Mouse (Mus musculus): ENCODE measurements around the gene Banp. TPM values are rescaled to one million over a fixed set of nuclear protein-coding genes. Genes with fewer than 3 reads are reported as not detected.

Banp gene
- polyA plus RNA-seq, 1 experiment from 2014 or later = 45.2 TPM

- TF ChIP-seq CTCF (IDR thresholded peaks at IDR 0.05) = no peak
- ChIA-PET CTCF (no interaction called here), POLR2A (no interaction called here)
- ATAC-seq (no peak), DNase-seq (ENCODE audit: low read depth, low spot score) (no peak)
- H3K27me3 ChIP-seq = no peaks in the 10 kb centered on the region
- in situ Hi-C loops (cut with MboI; ENCODE audit: low pct_unique_long_range_greater_than_20kb) = loop anchor here (5.0 kb wide), 2 partner anchors 66 to 156 kb away; no protein-coding TSS in a partner anchor
Observed at GRCm38 (mm10) chr8:121991611-121992010, 42.1 kb downstream of the Banp start.

GRCm38 (mm10) chr8:121992911-121993310 is 43.4 kb downstream of the Banp start:
- POLR2A ChIA-PET = interaction anchor here (0.8 kb wide), 1 partner anchor 139 kb away, joined by 3 read pairs; no protein-coding TSS in a partner anchor
- DNase-seq (ENCODE audit: low read depth, low spot score) = no peak
- CTCF ChIA-PET = interaction anchor here (0.7 to 1.2 kb wide), 2 partner anchors 28 to 170 kb away, joined by 3 read pairs; no protein-coding TSS in a partner anchor
- H3K27me3 ChIP-seq = no peaks in the 10 kb centered on the region
- no peak for TF ChIP-seq CTCF (IDR thresholded peaks at IDR 0.05)
- ATAC-seq = no peak
- in situ Hi-C loops (cut with MboI; ENCODE audit: low pct_unique_long_range_greater_than_20kb) = loop anchor here (5.0 kb wide), 2 partner anchors 64 to 154 kb away; no protein-coding TSS in a partner anchor

GRCm38 (mm10) chr8:121995112-121995511 is 45.6 kb downstream of the Banp start:
- no peak for TF ChIP-seq CTCF (IDR thresholded peaks at IDR 0.05)
- no peak for ATAC-seq
- POLR2A ChIA-PET = no interaction called here
- in situ Hi-C loops (cut with MboI; ENCODE audit: low pct_unique_long_range_greater_than_20kb) = no loop called here
- no peaks in the 10 kb centered on the region for H3K27me3 ChIP-seq
- CTCF ChIA-PET = no interaction called here
- DNase-seq (ENCODE audit: low read depth, low spot score) = no peak

- H3K27me3 ChIP-seq = no peaks in the 10 kb centered on the region
- DNase-seq (ENCODE audit: low read depth, low spot score) (no peak), ATAC-seq (no peak)
- in situ Hi-C loops (cut with MboI; ENCODE audit: low pct_unique_long_range_greater_than_20kb) = no loop called here
- CTCF ChIA-PET = no interaction called here
- POLR2A ChIA-PET = no interaction called here
- no peak for TF ChIP-seq CTCF (IDR thresholded peaks at IDR 0.05)
Observed at GRCm38 (mm10) chr8:121995895-121996294, 46.3 kb downstream of the Banp start.

- CTCF ChIA-PET = interaction anchor here (1.7 kb wide), 1 partner anchor 9 kb away, joined by 6 read pairs; no protein-coding TSS in a partner anchor
- in situ Hi-C loops (cut with MboI; ENCODE audit: low pct_unique_long_range_greater_than_20kb) = no loop called here
- no peak for ATAC-seq
- POLR2A ChIA-PET = interaction anchor here (0.8 to 1.2 kb wide), 2 partner anchors 18 to 260 kb away, joined by 3 read pairs; no protein-coding TSS in a partner anchor
- no peaks in the 10 kb centered on the region for H3K27me3 ChIP-seq
- no peak for TF ChIP-seq CTCF (IDR thresholded peaks at IDR 0.05)
- no peak for DNase-seq (ENCODE audit: low read depth, low spot score)
Observed at GRCm38 (mm10) chr8:121998631-121999030, 49.1 kb downstream of the Banp start.

- in situ Hi-C loops (cut with MboI; ENCODE audit: low pct_unique_long_range_greater_than_20kb) = no loop called here
- H3K27me3 ChIP-seq = no peaks in the 10 kb centered on the region
- ChIA-PET CTCF (interaction anchor here (1.7 kb wide), 1 partner anchor 10 kb away, joined by 6 read pairs; no protein-coding TSS in a partner anchor), POLR2A (interaction anchor here (0.8 to 1.2 kb wide), 2 partner anchors 18 to 259 kb away, joined by 3 read pairs; no protein-coding TSS in a partner anchor)
- DNase-seq (ENCODE audit: low read depth, low spot score) = no peak
- no peak for ATAC-seq
- no peak for TF ChIP-seq CTCF (IDR thresholded peaks at IDR 0.05)
Observed at GRCm38 (mm10) chr8:121999211-121999610, 49.7 kb downstream of the Banp start.

- ChIA-PET CTCF (interaction anchor here (0.6 to 1.8 kb wide), 9 partner anchors 9 to 230 kb away, joined by 3 to 8 read pairs (median 3); no protein-coding TSS in a partner anchor), POLR2A (interaction anchor here (0.8 to 1.4 kb wide), 5 partner anchors 11 to 139 kb away, joined by 3 to 4 read pairs (median 4); no protein-coding TSS in a partner anchor)
- ATAC-seq (peak; percentile 88), DNase-seq (ENCODE audit: low read depth, low spot score) (peak; percentile 64)
- no peak for TF ChIP-seq CTCF (IDR thresholded peaks at IDR 0.05)
- H3K27me3 ChIP-seq = no peaks in the 10 kb centered on the region
- in situ Hi-C loops (cut with MboI; ENCODE audit: low pct_unique_long_range_greater_than_20kb) = no loop called here
Observed at GRCm38 (mm10) chr8:122001339-122002115, 52.0 kb downstream of the Banp start.

GRCm38 (mm10) chr8:122003646-122004045 is 54.1 kb downstream of the Banp start:
- CTCF ChIA-PET = interaction anchor here (1.8 kb wide), 1 partner anchor 15 kb away, joined by 4 read pairs; no protein-coding TSS in a partner anchor
- DNase-seq (ENCODE audit: low read depth, low spot score) (no peak), ATAC-seq (no peak)
- H3K27me3 ChIP-seq = no peaks in the 10 kb centered on the region
- in situ Hi-C loops (cut with MboI; ENCODE audit: low pct_unique_long_range_greater_than_20kb) = no loop called here
- TF ChIP-seq CTCF (IDR thresholded peaks at IDR 0.05) = no peak
- POLR2A ChIA-PET = no interaction called here

- no peak for DNase-seq (ENCODE audit: low read depth, low spot score)
- TF ChIP-seq CTCF (IDR thresholded peaks at IDR 0.05) = no peak
- in situ Hi-C loops (cut with MboI; ENCODE audit: low pct_unique_long_range_greater_than_20kb) = no loop called here
- POLR2A ChIA-PET = no interaction called here
- H3K27me3 ChIP-seq = no peaks in the 10 kb centered on the region
- CTCF ChIA-PET = interaction anchor here (1.8 kb wide), 1 partner anchor 14 kb away, joined by 4 read pairs; no protein-coding TSS in a partner anchor
- no peak for ATAC-seq
Observed at GRCm38 (mm10) chr8:122004131-122004530, 54.6 kb downstream of the Banp start.

GRCm38 (mm10) chr8:122005422-122006204 is 56.1 kb downstream of the Banp start:
- H3K27me3 ChIP-seq = no peaks in the 10 kb centered on the region
- ATAC-seq = no peak
- in situ Hi-C loops (cut with MboI; ENCODE audit: low pct_unique_long_range_greater_than_20kb) = no loop called here
- ChIA-PET POLR2A (interaction anchor here (0.8 kb wide), 1 partner anchor 50 kb away, joined by 3 read pairs; no protein-coding TSS in a partner anchor), CTCF (no interaction called here)
- DNase-seq (ENCODE audit: low read depth, low spot score) = no peak
- TF ChIP-seq CTCF (IDR thresholded peaks at IDR 0.05) = no peak
